Mouse (Mus musculus) ES-E14 (cell line): ENCODE results near the gene Soat2.

ENCODE experiments used
- CHD2 ChIP-seq: IDR thresholded peaks from 2 replicates; pipeline ENCODE4 v1.6.1; 2014; ENCODE audit warnings: mild to moderate bottlenecking, low read depth, low read length, inconsistent platforms
- MAFK ChIP-seq: IDR thresholded peaks from 2 replicates; pipeline ENCODE4 v1.6.1; 2014; ENCODE audit warnings: mild to moderate bottlenecking, low read depth, low read length, inconsistent platforms; ENCODE audit not compliant: insufficient read depth
- ZC3H11A ChIP-seq: IDR thresholded peaks from 2 replicates; pipeline ENCODE4 v1.6.1; 2012; ENCODE audit warnings: low read depth, mild to moderate bottlenecking, inconsistent platforms, low read length, borderline replicate concordance
- ZNF384 ChIP-seq: IDR thresholded peaks from 2 replicates; pipeline ENCODE4 v1.6.1; 2012; ENCODE audit warnings: low read depth, low read length, inconsistent platforms

- TF ChIP-seq MAFK = no peak
- no peak for TF ChIP-seq ZNF384
- TF ChIP-seq CHD2 = no peak
- no peak for TF ChIP-seq ZC3H11A
These were observed 10.2 kb downstream of the Soat2 start for GRCm38 (mm10) chr15:102160415-102161060.
